Mouse (Mus musculus): ENCODE measurements around the gene Atp8b5.

Atp8b5 gene

DNA sequence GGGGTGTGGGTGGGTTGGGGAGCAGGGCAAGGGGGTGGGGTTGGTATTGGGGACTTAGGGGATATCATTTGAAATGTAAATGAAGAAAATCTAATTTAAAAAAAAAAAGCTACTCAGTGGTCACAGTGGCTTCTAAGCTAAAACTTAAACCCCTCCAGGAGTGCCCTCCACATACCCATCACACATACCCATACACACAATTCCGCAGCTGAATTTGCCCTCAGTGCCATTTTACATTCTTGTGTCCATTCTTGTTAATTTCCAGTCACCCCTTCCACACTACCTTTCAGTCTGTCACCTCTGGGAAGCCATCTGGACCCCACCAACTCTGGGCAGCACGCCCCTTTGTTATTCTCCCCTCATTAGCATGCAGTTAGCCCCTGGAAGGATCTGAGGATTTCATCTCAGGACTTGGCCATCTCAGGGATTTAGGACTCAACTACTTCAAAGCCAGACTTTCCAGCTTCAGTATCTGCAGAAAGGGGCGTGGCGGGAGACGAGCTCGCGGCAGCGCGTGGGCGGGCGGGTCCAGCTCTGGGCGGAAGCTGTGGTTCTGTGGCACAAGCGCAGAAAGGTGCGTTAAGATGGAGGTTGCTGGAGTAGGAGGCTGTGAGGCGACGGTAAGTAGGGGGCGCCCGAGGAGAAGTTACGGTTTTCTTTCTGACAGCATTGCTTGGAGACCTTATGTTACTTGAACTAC, at the start of gene Atp8b5:
Atp8b5 (plus strand) TSS at position 537 of the 700 bp plus-strand sequence.
- peak; percentile 28 for DNase-seq (ENCODE audit: low read depth)

DNA sequence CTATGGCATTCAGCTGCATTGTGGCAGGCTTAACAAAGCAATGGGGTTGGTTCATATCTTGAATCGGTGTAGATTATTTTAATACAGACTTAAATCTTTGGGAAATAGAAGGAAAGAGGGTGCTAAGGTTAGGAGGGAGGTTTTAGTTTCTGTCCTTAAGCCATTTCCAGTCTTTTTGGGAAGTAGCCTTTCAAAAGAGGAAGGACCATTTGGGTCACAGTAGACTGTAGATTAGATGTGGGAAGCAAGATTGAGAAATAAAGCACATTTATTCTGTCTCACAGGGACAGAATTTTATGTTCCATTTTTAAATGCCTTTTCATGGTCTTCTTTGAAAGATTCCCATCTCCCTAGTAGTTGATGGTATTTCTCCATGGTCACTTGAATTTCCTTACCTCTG, 49.0 kb upstream of the Atp8b5 start:
- DNase-seq (ENCODE audit: low read depth): no peak

DNA sequence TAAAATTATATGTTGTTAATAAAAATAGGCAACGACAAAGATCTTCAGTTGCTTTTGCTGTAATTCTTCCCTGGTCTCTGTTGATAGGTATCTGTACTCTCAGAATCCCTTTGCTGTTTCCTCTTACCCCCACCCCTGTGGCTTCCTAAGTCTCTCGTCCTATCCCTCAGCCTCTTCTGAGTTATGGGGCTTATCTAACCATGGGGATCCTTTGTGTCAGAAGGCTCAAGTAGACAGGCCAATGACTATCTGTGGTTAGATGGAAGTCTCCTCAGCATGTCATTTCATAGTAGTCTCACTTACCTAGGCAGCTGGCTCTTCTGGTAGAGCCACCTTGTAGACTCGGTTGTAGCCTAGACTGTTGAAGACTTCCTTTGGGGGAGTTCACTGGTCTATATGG, 35.1 kb upstream of the Atp8b5 start:
- no peak for DNase-seq (ENCODE audit: low read depth)

DNA sequence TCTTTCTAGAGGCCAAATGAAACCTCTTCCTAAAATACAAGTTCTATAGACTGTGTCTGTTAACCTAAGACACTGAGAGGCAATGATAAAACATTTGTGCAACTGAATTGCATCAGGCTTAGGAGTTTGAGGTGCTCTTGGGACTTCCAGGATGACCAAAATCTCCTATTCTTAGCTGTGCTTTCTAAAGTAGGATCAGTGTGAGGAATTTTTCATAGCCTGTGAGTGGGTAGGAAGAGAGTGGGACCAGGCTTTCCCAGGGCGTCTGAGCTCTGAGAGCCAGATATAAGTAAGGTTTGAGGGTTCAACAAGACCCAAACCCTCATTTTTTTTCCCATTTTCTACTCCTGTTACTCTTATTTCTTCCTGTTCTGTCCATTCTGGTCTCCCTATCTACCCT, 34.0 kb upstream of the Atp8b5 start:
- DNase-seq (ENCODE audit: low read depth): no peak

GRCm38 (mm10) chr4:43233489-43233888, 33.5 kb upstream of the Atp8b5 start:
- DNase-seq (ENCODE audit: low read depth): no peak

DNA sequence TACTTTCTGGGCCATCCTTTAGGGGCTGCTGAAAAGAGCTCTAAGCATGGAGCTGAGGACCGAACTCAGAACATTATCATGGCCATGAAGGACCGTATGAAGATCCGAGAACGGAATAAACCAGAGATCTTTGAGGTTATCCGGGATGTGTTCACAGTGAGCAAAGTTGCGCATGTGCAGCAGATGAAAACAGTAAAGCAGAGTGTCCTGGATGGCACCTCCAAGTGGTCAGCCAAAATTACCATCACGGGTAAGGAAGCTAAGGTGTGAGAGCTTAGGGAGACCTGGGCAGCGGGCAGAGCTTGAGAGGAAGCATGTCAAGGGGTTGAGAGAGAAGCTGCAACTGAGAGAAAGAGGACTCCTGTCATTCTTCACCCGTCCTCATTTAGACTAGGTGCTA, 30.1 kb upstream of the Atp8b5 start:
- no peak for DNase-seq (ENCODE audit: low read depth)

DNA sequence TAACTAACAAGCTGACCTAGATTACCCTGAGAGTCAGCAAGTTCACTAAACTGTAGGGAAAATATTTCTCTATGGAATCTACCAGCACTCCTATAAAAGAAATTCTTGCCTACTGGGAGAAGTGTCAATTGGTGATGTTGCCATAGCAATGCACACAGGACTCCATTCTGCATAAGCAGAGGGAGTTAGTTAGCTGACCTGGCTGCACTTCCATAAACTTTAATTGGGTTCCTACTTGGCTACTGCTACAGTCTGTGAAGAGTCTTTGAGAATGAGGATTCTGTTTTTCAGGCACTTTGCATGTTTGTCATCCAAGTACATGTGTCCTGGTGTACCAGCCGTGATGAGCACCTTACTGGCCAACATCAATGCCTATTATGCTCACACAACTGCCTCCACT, 26.2 kb upstream of the Atp8b5 start:
- DNase-seq (ENCODE audit: low read depth): no peak

DNA sequence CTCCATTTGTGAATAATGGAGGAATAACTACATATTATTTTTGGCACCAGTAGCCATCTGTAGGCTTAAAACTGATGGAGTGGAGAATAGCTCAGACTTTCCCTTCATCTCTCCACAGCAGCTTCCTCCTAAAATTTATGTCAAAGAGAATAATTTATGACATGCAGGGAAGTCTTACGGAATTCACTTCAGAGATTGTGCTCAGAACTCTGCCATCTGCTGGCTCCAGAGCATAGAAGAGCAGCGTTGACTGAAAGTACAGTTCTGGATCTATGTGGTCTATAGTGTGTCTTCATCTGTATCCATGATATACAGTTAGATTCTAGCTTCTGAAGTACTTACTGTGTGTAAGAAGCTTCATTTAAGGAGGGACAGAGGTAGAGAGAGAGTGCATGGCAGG, 22.9 kb upstream of the Atp8b5 start:
- DNase-seq (ENCODE audit: low read depth): no peak

DNA sequence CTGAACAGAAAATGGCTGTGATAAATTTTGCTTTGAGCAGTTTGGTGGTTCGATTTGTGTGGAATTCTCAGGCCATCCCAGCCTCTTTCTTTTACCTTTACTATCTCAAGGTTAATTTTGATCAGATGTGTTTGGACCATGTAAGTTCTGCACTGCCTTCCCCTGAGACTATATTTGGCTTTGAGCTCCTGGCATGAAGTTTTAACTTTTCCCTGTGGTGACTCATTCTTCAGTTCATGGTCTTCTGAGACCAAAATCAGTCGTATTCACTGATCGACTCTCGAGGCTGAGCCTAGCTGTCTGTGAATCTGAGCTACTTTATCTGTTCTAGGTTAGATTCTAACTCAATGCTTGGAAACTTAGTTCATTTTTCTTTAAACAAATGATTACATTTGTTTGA, 21.2 kb upstream of the Atp8b5 start:
- no peak for DNase-seq (ENCODE audit: low read depth)

DNA sequence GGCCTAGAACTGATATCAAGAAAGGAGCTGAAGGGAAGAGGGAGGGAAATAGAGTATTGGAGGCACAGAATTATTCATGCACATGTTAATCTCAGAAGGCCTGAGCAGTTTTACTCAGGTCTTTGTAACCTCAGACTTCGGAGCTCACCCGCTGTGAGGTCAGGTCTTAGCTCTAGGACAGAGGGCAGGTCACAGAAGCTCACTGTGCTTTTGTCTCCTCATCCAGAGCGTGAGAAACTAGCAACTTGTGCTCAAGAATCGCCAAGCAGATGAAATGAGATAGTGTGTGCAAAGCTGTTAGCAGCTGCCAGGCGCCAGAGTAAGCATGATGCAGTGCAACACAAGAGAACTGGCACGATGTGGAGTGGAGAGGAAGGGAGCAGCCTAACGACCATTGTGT, 18.9 kb upstream of the Atp8b5 start:
- no peak for DNase-seq (ENCODE audit: low read depth)

DNA sequence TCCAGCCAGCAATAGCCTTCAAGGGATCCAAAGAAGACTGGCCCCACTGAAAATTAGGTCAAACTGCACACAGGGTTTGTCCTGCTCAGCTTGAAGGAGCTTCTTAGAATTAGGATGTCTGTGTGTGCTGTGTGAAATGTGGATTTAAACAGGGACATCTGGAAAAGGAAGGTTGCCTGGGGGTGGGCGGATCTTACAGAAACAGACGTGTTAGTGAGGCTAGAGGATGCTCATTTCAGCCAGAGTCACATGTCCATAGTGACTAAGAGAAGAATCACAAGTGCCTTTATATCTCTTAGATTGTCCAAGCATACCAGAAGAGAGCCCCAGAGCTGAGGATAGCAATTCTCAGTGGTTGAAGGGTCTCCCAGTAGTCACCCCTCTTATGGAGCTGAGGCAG, 18.1 kb upstream of the Atp8b5 start:
- no peak for DNase-seq (ENCODE audit: low read depth)

GRCm38 (mm10) chr4:43251269-43251668, 15.7 kb upstream of the Atp8b5 start:
- DNase-seq (ENCODE audit: low read depth): no peak

DNA sequence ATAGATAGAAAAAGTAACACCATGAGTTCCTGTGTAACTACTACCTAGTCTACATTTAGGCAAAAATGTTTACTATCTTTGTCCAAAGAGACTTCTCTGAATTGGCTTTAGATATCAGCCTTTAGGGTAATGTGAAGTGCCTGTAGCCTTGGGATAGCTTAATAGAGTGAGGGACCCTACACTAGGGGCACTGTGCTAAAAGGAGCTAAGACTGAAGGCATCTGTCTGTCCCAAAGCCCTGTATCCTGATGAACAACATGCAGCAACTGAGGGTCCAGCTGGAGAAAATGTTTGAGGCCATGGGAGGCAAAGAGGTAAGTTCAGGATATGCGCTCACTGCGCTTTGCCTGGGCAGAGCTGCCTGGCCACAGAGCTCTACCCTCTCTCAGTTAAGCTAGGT, 9.9 kb upstream of the Atp8b5 start:
- no peak for DNase-seq (ENCODE audit: low read depth)

DNA sequence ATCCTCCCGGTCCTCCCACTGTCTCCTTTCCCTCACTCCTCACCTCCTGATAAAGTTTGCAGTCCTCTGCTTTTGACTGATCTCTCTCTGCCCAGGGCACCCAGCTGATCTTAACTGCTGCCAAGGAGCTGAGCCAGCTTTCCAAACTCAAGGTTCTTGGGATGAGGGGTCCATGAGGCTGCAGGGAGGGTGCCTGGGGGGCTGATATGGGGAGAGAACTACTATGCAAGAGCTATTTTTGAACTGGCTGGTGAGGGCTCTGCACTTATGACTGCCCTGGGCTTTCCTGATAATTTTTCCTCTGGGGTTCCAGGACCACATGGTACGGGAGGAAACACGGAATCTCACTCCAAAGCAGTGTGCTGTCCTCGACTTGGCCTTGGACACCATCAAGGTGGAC, 8.4 kb upstream of the Atp8b5 start:
- DNase-seq (ENCODE audit: low read depth): no peak

DNA sequence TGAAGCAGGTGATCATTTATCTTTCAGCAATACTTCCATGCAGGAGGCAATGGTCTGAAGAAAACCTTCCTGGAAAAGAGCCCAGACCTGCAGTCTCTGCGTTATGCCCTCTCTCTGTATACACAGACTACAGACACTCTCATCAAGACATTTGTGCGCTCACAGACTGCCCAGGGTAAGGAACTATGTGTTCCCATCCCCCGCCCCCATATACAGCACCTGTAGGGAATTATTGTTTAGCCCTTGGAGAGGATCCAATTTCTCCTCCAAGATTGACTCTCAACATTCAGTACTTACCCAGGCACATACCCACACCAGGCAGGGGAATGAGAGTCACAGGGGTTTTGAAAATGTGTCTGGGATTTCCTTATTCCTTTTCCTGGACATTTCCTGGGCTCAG, 7.5 kb upstream of the Atp8b5 start:
- no peak for DNase-seq (ENCODE audit: low read depth)

DNA sequence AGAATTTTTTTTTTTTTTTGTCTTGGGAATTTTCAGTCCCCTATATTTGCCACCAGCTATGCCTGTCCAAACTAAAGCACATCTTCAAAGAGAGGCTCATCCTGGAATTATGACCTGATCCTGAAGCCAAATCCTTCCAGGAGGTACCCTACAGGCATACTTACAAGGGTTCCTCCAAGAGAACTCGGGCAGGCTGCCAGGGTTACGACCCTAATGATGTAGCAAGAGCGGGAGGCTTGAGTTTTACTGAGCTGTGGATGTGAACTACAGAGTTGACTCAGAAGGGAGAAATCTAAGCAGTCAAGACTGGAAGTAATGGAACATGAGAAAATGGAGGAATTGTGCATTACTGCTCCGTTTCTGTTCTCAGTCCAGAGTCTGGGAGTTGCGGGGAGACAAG, 6.9 kb upstream of the Atp8b5 start:
- no peak for DNase-seq (ENCODE audit: low read depth)

GRCm38 (mm10) chr4:43262821-43263220, 4.1 kb upstream of the Atp8b5 start:
- no peak for DNase-seq (ENCODE audit: low read depth)

GRCm38 (mm10) chr4:43266146-43266545, 813 bp upstream of the Atp8b5 start:
- no peak for DNase-seq (ENCODE audit: low read depth)

- no peak for DNase-seq (ENCODE audit: low read depth)
Observed at GRCm38 (mm10) chr4:43267323-43267658, 332 bp downstream of the Atp8b5 start.

- DNase-seq (ENCODE audit: low read depth): no peak
Observed at GRCm38 (mm10) chr4:43285476-43285875, 18.5 kb downstream of the Atp8b5 start.

DNA sequence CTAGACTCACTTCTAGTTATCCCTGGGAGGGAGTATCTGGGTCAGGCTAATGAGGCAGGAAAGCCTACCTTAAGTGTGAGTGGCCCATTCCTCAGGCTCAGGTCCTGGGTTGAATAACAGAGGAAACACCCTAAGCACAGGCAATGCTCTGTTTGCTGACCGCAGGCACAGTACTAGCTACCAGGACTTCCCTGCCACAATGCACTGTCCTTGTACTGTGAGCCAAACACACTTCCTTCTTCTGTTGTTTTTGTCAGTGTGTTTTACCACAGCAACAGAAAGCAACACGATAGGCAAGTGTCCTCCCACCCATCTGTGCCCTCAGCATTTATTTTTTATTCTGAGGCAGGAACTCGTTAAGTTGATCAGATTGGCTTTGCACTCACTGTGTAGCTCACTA, 20.3 kb downstream of the Atp8b5 start:
- DNase-seq (ENCODE audit: low read depth): no peak

- peak; percentile 2 for DNase-seq (ENCODE audit: low read depth)
Observed at GRCm38 (mm10) chr4:43294001-43294400, 27.0 kb downstream of the Atp8b5 start.

DNA sequence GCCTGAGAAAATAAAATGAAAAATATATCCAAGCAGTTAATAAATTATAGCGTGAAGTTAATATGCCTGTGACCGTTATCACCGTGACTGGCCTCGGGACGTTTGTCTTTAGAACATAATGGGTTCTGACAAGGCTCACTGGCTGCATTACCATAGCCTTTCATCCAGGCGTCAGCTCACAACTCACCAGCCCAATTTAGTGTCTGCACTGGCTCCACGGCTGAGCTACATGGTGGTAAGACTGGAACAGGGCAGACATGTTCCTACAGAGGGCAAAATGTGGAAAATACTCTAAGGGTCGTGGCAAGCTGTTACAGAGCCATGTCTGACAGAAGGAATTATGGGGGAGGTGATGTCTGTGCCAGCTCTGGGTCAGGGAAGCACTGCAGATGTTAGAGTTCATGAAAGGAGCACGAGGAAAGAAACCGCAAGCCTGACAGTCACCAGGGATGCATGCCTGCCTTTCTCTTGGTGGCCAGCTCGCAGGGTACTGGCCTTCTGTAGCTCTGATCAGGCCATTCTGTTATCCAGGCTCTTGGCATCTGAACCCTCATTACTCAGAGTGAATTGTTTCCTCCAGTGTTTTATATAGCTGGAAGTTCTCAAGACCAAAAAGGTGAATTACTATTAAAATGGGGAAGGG, 42.9 kb downstream of the Atp8b5 start:
- no peak for DNase-seq (ENCODE audit: low read depth)

GRCm38 (mm10) chr4:43321536-43321935, 54.6 kb downstream of the Atp8b5 start:
- no peak for DNase-seq (ENCODE audit: low read depth)

Data from naive thymus-derived CD4-positive, alpha-beta T cell, adult 2 months (primary cell).